Mouse (Mus musculus) natural killer cell, adult 2 months (primary cell): ENCODE measurements around the gene Stat1.

Source experiments
- DNase-seq, 2 experiments: peaks; one replicate each; pipeline ENCODE4 v3.0.0; 2022; ENCODE audit warnings: low spot score in 2 of 2

Stat1 gene

DNA sequence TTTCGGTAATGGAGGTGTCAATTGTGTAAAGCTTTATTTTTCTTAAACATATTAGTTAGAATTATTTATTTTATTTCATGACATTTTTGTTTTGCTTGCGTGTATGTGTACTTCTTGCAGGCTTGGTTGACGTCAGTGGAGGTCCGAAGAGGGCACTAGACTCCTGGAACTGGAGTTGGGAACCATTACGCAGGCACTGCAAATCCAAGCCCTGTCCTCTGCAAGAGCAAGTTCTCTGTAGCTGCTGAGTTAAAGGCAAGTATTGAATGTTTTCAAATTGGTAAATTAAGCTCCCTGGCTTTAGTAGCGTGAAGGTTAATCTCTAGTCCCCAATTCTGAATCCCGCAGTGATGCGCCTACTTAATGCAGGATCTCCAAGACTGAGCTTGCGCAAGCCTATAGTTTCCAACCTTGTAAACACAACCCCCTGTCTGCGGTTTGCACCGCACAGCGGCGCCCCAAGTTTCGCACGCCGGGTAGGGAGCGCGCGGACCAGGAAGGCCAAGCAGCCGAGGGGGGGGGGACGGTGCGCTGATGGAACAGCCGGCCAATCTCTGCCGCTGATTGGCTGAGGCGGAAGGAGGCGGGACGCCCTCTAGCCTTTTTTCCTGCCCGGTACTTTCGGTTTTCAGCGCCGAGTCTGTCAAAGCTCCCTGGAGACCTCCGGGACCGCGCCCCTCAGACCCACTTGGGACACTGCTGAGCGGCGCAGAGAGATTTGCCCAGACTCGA lies at the start of gene Stat1:
Gene Stat1, plus strand, starts transcription at position 581 of the 732 bp plus-strand sequence.
- peak; percentile 78 to 87 for DNase-seq

- DNase-seq, result no peak
Observed at GRCm38 (mm10) chr1:52079724-52080367, 39.4 kb upstream of the Stat1 start.

- DNase-seq, result no peak
Observed at GRCm38 (mm10) chr1:52080375-52080774, 38.9 kb upstream of the Stat1 start.

DNA sequence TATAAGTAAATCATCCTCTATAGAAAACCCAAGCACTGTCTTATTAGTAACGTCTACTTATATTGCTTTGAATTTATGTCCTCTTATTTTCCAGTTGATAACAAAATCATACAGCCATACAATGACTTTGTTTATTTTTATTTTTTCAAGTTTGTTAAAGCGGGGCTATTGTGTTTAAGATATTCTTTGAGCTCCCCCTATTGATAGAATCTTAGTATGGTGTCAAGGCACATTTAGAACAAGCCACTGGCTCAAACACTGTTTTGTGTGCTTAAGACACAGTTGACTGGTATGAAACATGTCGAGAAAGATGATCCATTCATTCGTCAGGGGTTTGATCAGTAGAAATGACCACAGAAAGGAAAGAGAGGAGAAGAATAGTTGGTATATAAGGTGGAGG lies 33.0 kb upstream of the Stat1 start:
- no peak for DNase-seq

DNA sequence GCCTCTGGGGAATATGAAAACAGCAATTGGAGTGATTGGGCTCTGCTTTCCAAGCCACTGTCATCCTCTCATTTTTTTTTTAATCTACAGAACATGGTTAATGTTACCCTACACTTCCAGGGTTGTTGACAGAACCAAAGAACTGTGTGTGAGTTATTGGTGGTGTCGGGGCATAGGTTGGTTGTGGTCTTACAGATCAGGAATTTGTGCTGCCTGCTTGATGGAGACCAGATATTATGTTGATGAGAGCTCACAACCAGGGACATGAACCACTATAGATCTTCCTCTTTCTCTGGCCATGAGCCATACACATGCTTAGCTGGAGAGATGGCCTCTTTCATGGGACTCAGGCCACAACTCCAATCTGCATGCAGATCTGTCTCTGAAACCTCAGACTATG lies 32.1 kb upstream of the Stat1 start:
- no peak for DNase-seq

- no peak for DNase-seq
Observed at GRCm38 (mm10) chr1:52088634-52089033, 30.6 kb upstream of the Stat1 start.

GRCm38 (mm10) chr1:52098618-52099232 lies 20.5 kb upstream of the Stat1 start:
- DNase-seq, result peak; percentile 44 to 48

GRCm38 (mm10) chr1:52100496-52100895 lies 18.7 kb upstream of the Stat1 start:
- peak; percentile 63 to 64 for DNase-seq

DNA sequence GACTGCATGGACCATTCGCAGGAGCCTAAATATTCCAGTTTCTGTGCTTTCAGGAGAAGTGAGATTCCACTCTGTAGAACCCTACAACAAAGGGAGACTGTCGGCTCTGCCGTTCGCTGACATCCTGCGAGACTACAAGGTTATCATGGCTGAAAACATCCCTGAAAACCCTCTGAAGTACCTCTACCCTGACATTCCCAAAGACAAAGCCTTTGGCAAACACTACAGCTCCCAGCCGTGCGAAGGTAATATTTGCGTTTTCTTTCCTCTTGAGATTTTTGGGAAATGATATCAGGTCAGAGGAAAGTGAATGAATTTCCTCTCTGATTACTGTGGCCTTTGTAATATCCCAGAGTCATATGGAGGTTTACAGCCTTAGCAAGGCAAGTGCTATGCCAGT lies 16.4 kb upstream of the Stat1 start:
- DNase-seq, result no peak

DNA sequence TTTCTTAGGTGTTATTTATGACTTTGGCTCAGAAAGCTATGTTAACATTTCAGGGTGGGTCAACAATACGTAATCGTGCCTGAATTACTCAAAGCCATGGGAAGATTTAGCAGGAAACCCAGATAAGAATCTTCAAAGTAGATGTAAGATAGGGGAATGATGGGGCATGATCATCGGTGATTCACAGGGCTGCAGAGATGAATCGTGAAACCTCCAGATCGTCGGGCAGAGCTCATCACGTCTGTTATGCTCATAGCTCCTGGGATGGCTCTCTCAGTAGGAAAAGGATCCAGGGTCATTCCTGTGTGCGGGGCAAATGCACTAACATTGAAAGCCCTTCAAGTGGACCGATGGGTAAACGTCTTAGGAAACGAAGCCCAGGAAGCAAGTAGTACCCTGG lies 12.0 kb upstream of the Stat1 start:
- no peak for DNase-seq

DNA sequence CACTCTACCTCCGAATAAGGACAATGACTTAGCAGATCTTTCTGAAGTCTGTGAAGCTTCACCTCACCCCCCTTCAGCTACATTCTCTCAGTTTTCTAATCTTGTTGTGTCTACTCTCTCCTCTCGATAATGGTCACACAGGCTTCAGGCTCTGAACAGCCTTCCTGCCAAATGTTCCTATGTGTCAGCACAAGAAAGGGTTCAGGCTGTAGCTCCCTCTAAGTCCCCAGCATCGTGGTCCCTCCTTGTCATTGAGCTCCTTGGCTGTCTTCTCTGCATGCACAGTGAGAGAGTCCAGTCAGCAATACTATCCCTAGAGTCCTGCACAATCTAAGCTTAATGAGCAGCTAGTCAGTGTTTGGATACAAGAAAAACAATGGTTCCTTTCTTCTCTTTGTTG lies 8.0 kb upstream of the Stat1 start:
- no peak for DNase-seq

DNA sequence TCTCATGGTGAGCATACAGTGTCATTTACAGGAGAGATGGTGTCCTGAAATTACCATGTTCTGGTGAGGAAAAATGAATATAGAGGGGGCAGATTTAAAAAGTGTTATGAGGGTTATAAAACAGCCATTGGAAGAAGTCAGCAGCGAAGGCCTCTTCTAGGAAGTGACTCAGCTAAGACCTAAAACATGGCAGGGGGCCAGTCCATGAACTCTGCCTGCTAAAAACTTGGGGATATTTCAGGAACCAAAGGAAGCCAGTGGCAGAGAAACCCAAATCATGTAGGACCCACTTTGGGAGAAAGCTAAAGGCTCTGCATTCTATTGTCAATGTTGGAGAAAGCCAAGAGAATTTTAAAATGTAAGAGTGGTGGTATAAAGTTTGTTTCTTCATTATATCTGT lies 6.9 kb upstream of the Stat1 start:
- DNase-seq, result no peak

GRCm38 (mm10) chr1:52113067-52113665 lies 6.1 kb upstream of the Stat1 start:
- no peak for DNase-seq

DNA sequence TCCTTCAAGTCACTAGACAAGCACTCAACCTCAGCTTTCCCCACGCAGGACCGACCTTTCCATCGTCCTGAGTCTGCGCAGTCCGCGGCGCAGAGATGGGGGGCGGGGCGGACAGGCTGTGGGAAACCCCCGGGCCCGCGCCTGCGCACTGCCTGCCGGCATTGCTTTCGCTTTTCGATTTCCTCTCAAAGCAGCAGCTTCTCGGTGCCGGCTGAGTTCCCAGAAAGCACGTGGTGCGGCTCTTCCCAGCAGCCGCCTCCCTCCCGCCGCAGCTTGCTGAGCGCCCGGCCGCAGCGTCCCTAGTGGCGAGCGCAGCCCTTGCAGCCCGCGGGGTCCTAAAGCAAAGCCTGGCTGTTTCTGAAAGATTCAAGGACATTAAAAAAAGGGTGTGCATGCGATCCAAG lies 5.6 kb upstream of the Stat1 start:
- DNase-seq, result peak; percentile 98 to 99

DNA sequence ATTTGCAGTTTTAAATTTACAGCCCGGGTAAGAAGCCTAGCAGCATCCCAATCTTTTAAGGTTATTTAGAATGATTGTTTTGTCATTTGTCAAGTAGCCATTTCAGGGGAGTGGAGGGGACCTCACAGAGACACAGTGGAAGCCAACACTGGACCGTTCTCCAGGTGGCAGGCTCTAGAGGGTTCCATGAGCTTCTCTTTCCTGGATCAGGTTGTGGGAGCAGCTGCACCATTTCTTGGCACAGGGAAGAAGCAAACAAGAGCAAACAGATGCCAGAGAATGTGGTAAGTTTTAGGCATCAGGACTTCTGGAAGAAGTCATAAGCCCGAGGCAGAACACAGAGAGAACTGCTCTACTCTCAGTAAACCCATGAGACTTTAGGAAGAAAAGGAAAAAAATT lies 2.8 kb upstream of the Stat1 start:
- no peak for DNase-seq

GRCm38 (mm10) chr1:52117777-52118176 lies 1.5 kb upstream of the Stat1 start:
- no peak for DNase-seq

- no peak for DNase-seq
Observed at GRCm38 (mm10) chr1:52119691-52120090, 451 bp downstream of the Stat1 start.

DNA sequence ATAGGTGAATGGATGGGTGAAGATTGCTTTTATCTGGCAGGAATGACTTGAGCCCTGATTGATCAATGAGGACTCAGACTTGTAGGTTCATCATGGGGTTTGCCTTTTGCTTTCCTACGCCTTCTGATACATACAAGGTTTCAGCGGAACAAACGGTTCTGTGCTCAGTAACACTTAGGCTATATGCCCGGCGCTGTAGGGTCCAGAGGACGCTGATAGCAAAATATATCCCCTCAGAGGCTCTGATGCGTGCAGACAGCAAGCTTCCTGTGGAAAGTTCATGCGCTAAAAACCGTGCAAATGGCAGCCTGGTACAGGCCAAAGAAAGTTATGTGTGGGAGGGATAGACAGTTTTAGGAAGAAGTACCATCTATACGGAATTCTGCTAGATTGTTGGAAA lies 951 bp downstream of the Stat1 start:
- DNase-seq, result no peak

DNA sequence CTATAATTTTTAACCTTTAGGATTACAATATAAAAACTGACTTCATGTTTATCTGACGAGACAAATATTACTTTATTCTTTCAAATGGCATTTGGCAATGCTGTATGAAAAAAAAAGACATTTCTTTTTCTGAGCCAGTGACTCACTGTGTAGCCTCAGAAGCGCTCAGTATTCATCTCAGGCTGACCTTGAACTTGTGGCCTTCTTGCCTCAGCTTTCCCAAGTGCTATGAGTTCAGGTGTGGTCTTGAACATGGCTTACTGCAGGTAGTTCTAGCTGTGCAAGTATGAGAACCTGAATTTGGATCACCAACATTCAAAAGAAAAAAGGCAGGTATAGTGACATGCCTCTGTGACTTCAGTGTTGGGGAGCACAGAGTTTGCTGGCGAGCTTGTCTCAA lies 1.8 kb downstream of the Stat1 start:
- DNase-seq, result no peak

DNA sequence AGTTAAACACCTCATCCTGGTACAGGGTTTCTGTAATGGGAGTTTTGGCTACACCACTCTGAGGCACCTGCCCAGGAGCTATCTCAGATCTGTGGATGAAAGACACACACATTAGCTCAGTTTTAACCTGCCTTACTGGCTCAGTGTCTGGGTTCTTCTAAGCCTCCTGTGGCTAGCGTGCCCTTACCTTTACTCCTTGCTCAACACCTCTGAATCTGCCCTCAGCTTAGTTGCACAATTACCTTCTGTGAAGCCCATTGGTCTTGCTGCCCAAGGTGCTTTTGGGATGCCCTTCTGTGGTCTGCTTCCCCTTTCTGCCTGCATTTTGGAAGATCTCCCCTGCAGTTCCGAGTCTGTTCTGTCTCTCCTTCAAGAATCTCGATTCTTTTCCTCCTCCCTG lies 5.6 kb downstream of the Stat1 start:
- no peak for DNase-seq

DNA sequence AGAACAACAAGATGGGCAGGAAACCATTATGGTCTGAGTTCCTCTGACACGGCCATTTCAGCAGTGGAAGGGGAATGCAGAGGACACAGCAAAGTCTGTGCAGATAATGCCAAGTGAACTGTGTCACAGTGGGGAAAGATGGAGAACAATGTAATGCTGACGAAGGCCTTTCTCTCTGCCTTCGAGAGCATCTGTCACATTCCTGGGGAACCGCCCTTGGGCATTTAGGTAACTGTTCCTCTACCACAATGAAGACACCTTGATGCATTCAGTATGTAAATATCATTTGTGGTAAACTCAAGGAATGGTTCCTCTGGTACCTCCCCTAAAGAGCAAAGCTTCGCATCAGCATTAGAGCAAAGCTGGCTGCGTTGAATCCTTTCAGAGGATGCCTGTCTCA lies 8.1 kb downstream of the Stat1 start:
- DNase-seq, result no peak

GRCm38 (mm10) chr1:52129794-52130193 lies 10.6 kb downstream of the Stat1 start:
- DNase-seq, result no peak
